ENCODE assay signal across 8 mouse cellular contexts in the genomic region with DNA sequence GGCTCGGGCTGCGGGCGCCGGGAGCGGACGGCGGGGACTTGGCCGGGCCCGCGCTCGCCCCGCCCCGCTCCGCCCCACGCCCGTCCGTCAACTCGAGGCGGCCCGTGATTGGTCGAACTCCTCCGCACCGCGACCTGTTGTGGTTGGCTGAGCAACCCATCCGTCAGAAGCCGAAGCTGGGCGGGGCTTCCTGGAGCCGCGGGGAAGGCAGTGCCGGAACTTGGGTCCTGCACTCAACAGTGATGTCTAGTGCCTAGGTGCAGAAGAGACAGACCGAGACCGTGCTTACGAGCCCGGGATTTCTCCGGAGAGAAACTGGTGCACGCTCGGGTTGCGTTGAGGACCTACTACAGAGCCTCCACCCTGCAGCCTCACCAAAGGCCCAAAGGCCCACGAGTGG. TPM values are rescaled to one million over a fixed set of nuclear protein-coding genes. Genes with fewer than 3 reads are reported as not detected.
DNase-seq lines count a peak whose midpoint lies in the region; ATAC-seq and TF ChIP-seq lines count a peak whose summit lies in the region.

Hras (minus strand) TSS at position 58 of the 400 bp plus-strand sequence.
Lrrc56 (plus strand) TSS at position 210 of the 400 bp plus-strand sequence.

- TF ChIP-seq CTCF in gastrocnemius, adult 2 months (IDR thresholded peaks at IDR 0.05) = no peak
- TF ChIP-seq CTCF in hindbrain, postnatal 0 days (IDR thresholded peaks at IDR 0.05; ENCODE audit: low read depth) = no peak
- no peak for TF ChIP-seq CTCF in left cerebral cortex, adult 2 months (IDR thresholded peaks at IDR 0.05)

- peak; percentile 95 for ATAC-seq in hindbrain, postnatal 0 days
- ATAC-seq in megakaryocyte, adult 5-6 weeks (ENCODE audit: poor library complexity, severe bottlenecking) = peak; percentile 94

- peaks cover 17% of the 10 kb centered on the region for H3K36me3 ChIP-seq in hindbrain, postnatal 0 days (ENCODE audit: insufficient read depth, low read length)

- intact Hi-C loops in gastrocnemius, adult 2 months (cut with DNase I) = loop anchor here (5.0 kb wide), 1 partner anchor 102 kb away; no protein-coding TSS in a partner anchor
- intact Hi-C loops in left cerebral cortex, adult 2 months (cut with DNase I) = loop anchor here (2.0 kb wide), 1 partner anchor 27 kb away; no protein-coding TSS in a partner anchor

- no peaks in the 10 kb centered on the region for H3K27me3 ChIP-seq in hindbrain, postnatal 0 days (ENCODE audit: insufficient read depth, low read length)

- peak within 1 kb of the TSS; percentile 90 for H3K9ac ChIP-seq in hindbrain, postnatal 0 days (replicated peaks; ENCODE audit: low read length)

- under 1% methylated on average over 30 of the region's 39 CpGs for WGBS in hindbrain, postnatal 0 days

- no peaks in the 10 kb centered on the region for H3K9me3 ChIP-seq in hindbrain, postnatal 0 days (ENCODE audit: low read length)

- peak within 1 kb of the TSS; percentile 90 for H3K4me2 ChIP-seq in hindbrain, postnatal 0 days (ENCODE audit: low read depth, low read length)

- DNase-seq in WW6 (ENCODE audit: low read depth, low spot score) = peak; percentile 95
- DNase-seq in cerebellum, postnatal 4 days (ENCODE audit: low spot score in 2 of 2) = peak; percentile 97 to 99
- DNase-seq in gastrocnemius, adult 2 months = peak; percentile 99
- peak; percentile 98 for DNase-seq in hindbrain, postnatal 0 days (ENCODE audit: low spot score)
- DNase-seq in left cerebral cortex, adult 2 months (ENCODE audit: extremely low spot score in 1 of 2, low spot score in 2 of 2) = peak; percentile 98 to 99
- peak; percentile 97 to 98 for DNase-seq in right cerebral cortex, adult 2 months (ENCODE audit: low spot score in 2 of 2)
- peak; percentile 99 for DNase-seq in urinary bladder, postnatal 14 days (ENCODE audit: low spot score)

- peak within 1 kb of the TSS; percentile 76 for H3K4me3 ChIP-seq in gastrocnemius, adult 2 months
- peak within 1 kb of the TSS; percentile 73 for H3K4me3 ChIP-seq in hindbrain, postnatal 0 days (ENCODE audit: low read length)
- H3K4me3 ChIP-seq in left cerebral cortex, adult 2 months = peak within 1 kb of the TSS; percentile 87

- H3K4me1 ChIP-seq in hindbrain, postnatal 0 days (ENCODE audit: insufficient read depth, low read length) = peaks cover 10% of the 10 kb centered on the region

- H3K27ac ChIP-seq in gastrocnemius, adult 2 months = peak within 1 kb of the TSS; percentile 96
- H3K27ac ChIP-seq in hindbrain, postnatal 0 days = peak within 1 kb of the TSS; percentile 79
- H3K27ac ChIP-seq in left cerebral cortex, adult 2 months = peak within 1 kb of the TSS; percentile 89

RNA-seq across cellular contexts. Expression of gene Hras, which starts in this region (rescaled TPM):
- total RNA-seq in gastrocnemius, adult 2 months (2021) = 100 to 1,000 TPM; 117 to 119 TPM
- total RNA-seq in hindbrain, postnatal 0 days (2014; rRNA removed) = 115 and 120 TPM in 2 replicates
- 189 and 204 TPM in 2 replicates for polyA plus RNA-seq in hindbrain, postnatal 0 days (2015; fragmentation: Nextera tagmentation; extraction: Ambion mirVana)
- total RNA-seq in left cerebral cortex, adult 2 months (2021) = 100 to 1,000 TPM; 219 to 244 TPM
- 29.0 and 40.0 TPM in 2 replicates for total RNA-seq in megakaryocyte, adult 5-6 weeks (2015)
- total RNA-seq in megakaryocyte, adult 5-6 weeks (2017) = 20.7 and 27.1 TPM in 2 replicates

RNA-seq across cellular contexts. Expression of gene Lrrc56, which starts in this region (rescaled TPM):
- total RNA-seq in gastrocnemius, adult 2 months (2021) = 1 to 10 TPM; 1.7 to 2.1 TPM
- 9.5 and 19.7 TPM in 2 replicates for total RNA-seq in hindbrain, postnatal 0 days (2014; rRNA removed)
- polyA plus RNA-seq in hindbrain, postnatal 0 days (2015; fragmentation: Nextera tagmentation; extraction: Ambion mirVana) = 5.7 and 7.2 TPM in 2 replicates
- total RNA-seq in left cerebral cortex, adult 2 months (2021) = 1 to 10 TPM; 3.9 to 5.0 TPM
- total RNA-seq in megakaryocyte, adult 5-6 weeks (2015) = 2.1 and 2.2 TPM in 2 replicates
- 1.3 and 4.3 TPM in 2 replicates for total RNA-seq in megakaryocyte, adult 5-6 weeks (2017)

Comparison
In these comparisons a context has a peak if more than half of its experiments do, and no peak if none do; other contexts are left out.
1. Peak in every context shown above with its lines: DNase-seq, ATAC-seq, H3K4me3 ChIP-seq and H3K27ac ChIP-seq.